Mouse (Mus musculus) forebrain, embryonic 11.5 days (tissue): ENCODE data around the gene Met. TPM values are rescaled to one million over a fixed set of nuclear protein-coding genes. Genes with fewer than 3 reads are reported as not detected.

Experiments
- ATAC-seq: fragments of 200-750 bp; cut with Nextera tagmentation; replicated peaks from 2 replicates; pipeline ENCODE4 v1.8.0; 2017; ENCODE audit warnings: moderate TSS enrichment; ENCODE audit not compliant: low FRiP score
- DNase-seq: peaks from one replicate; pipeline ENCODE4 v3.0.0-alpha.2; 2017; ENCODE audit warnings: low spot score
- H3K27ac ChIP-seq: fragments of 300-500 bp; sonication (generic); 2 replicates; pipeline ENCODE4 v1.5.1; 2014; ENCODE audit warnings: low read depth, low read length
- H3K27me3 ChIP-seq: fragments of 300-500 bp; sonication (generic); 2 replicates; pipeline ENCODE4 v1.6.1; 2014; ENCODE audit warnings: mild to moderate bottlenecking, low read length, mixed read lengths; ENCODE audit not compliant: control insufficient read depth, insufficient read depth
- H3K36me3 ChIP-seq: fragments of 300-500 bp; sonication (generic); 2 replicates; pipeline ENCODE4 v1.6.1; 2014; ENCODE audit warnings: mild to moderate bottlenecking, low read length, moderate library complexity, mixed read lengths; ENCODE audit not compliant: control insufficient read depth, insufficient read depth
- H3K4me1 ChIP-seq: fragments of 300-500 bp; sonication (generic); replicated peaks from 2 replicates; pipeline ENCODE4 v1.6.1; 2014; ENCODE audit warnings: low read length, mixed read lengths; ENCODE audit not compliant: control insufficient read depth, insufficient read depth
- H3K4me2 ChIP-seq: fragments of 300-500 bp; sonication (generic); 2 replicates; pipeline ENCODE4 v1.6.1; 2014; ENCODE audit warnings: low read depth, mild to moderate bottlenecking, low read length, moderate library complexity, mixed read lengths; ENCODE audit not compliant: severe bottlenecking
- H3K4me3 ChIP-seq: fragments of 300-500 bp; sonication (generic); 2 replicates; pipeline ENCODE4 v1.5.1; 2014; ENCODE audit warnings: low read depth, low read length
- H3K9ac ChIP-seq: fragments of 300-500 bp; sonication (generic); 2 replicates; pipeline ENCODE4 v1.6.1; 2014; ENCODE audit warnings: low read length
- H3K9me3 ChIP-seq: fragments of 300-500 bp; sonication (generic); 2 replicates; pipeline ENCODE4 v1.6.1; 2016; ENCODE audit warnings: low read length, mixed read lengths; ENCODE audit not compliant: control insufficient read depth
- WGBS: fragments of 180-500 bp; shearing (Covaris S2); extraction: QIAGEN DNeasy Blood & Tissue Kit; methylation state at CpG from one replicate; pipeline ENCODE4 v1.1.7; 2014; 5-methylcytosine and 5-hydroxymethylcytosine counted together
- polyA plus RNA-seq: library from polyadenylated mRNA; unstranded; fragments of >200 nt; fragmentation: Nextera tagmentation; extraction: Ambion mirVana; gene quantifications from 2 replicates; pipeline ENCODE4 v1.2.1, GENCODE M21; 2014

Gene Met
- polyA plus RNA-seq, 1 experiment from 2014 or later = 1.1 TPM

GRCm38 (mm10) chr6:17589953-17590627, 126.5 kb downstream of the Met start:
- H3K4me1 ChIP-seq = no peaks in the 10 kb centered on the region; the same call in 1 of the 2 replicates
- no peaks in the 10 kb centered on the region for H3K27me3 ChIP-seq
- DNase-seq (no peak), ATAC-seq (no peak)
- no peaks in the 10 kb centered on the region for H3K9me3 ChIP-seq
- H3K36me3 ChIP-seq = no peaks in the 10 kb centered on the region
- 59% methylated on average over 8 of the region's 8 CpGs for WGBS
- H3K4me2 ChIP-seq = no peak overlapping the region
- no peak overlapping the region for H3K27ac ChIP-seq
- no peak overlapping the region for H3K4me3 ChIP-seq
- H3K9ac ChIP-seq = no peak overlapping the region

GRCm38 (mm10) chr6:17593971-17594370, 130.4 kb downstream of the Met start:
- H3K27me3 ChIP-seq = no peaks in the 10 kb centered on the region
- no peak for DNase-seq
- H3K9me3 ChIP-seq = no peaks in the 10 kb centered on the region
- no peak overlapping the region for H3K4me2 ChIP-seq
- H3K4me1 ChIP-seq = no peaks in the 10 kb centered on the region; the same call in 1 of the 2 replicates
- H3K36me3 ChIP-seq = no peaks in the 10 kb centered on the region
- no peak overlapping the region for H3K4me3 ChIP-seq
- no peak for ATAC-seq
- no peak overlapping the region for H3K9ac ChIP-seq
- H3K27ac ChIP-seq = no peak overlapping the region
- 90% methylated on average over 2 of the region's 2 CpGs for WGBS

GRCm38 (mm10) chr6:17595712-17596462, 132.3 kb downstream of the Met start:
- no peak for DNase-seq
- 86% methylated on average over 11 of the region's 11 CpGs for WGBS
- no peak overlapping the region for H3K4me3 ChIP-seq

GRCm38 (mm10) chr6:17599373-17599772, 135.8 kb downstream of the Met start:
- 85% methylated on average over 5 of the region's 5 CpGs for WGBS
- Histone ChIP-seq H3K4me3 (no peak overlapping the region), H3K27ac (no peak overlapping the region), H3K9me3 (no peaks in the 10 kb centered on the region), H3K27me3 (no peaks in the 10 kb centered on the region), H3K4me1 (no peaks in the 10 kb centered on the region), H3K4me2 (no peak overlapping the region), H3K9ac (no peak overlapping the region), H3K36me3 (no peaks in the 10 kb centered on the region)
- DNase-seq (no peak), ATAC-seq (no peak)

More at GRCm38 (mm10) chr6:17595712-17596462, 132.3 kb downstream of the Met start:
- H3K4me2 ChIP-seq = no peak overlapping the region
- no peak overlapping the region for H3K27ac ChIP-seq
- H3K4me1 ChIP-seq = no peaks in the 10 kb centered on the region
- H3K27me3 ChIP-seq = no peaks in the 10 kb centered on the region
- H3K9ac ChIP-seq = no peak overlapping the region
- no peaks in the 10 kb centered on the region for H3K9me3 ChIP-seq
- ATAC-seq = no peak
- H3K36me3 ChIP-seq = no peaks in the 10 kb centered on the region

GRCm38 (mm10) chr6:17601526-17601925, 137.9 kb downstream of the Met start:
- no peak overlapping the region for H3K9ac ChIP-seq
- no peak overlapping the region for H3K27ac ChIP-seq
- ATAC-seq = no peak
- no peak overlapping the region for H3K4me2 ChIP-seq
- 71% methylated on average over 2 of the region's 2 CpGs for WGBS
- no peaks in the 10 kb centered on the region for H3K9me3 ChIP-seq
- H3K36me3 ChIP-seq = no peaks in the 10 kb centered on the region
- no peaks in the 10 kb centered on the region for H3K4me1 ChIP-seq
- DNase-seq = no peak
- no peaks in the 10 kb centered on the region for H3K27me3 ChIP-seq
- no peak overlapping the region for H3K4me3 ChIP-seq

- no peak overlapping the region for H3K4me3 ChIP-seq
- H3K36me3 ChIP-seq = no peaks in the 10 kb centered on the region
- no peak overlapping the region for H3K9ac ChIP-seq
- no peak overlapping the region for H3K27ac ChIP-seq
- ATAC-seq = no peak
- no peak for DNase-seq
- no peak overlapping the region for H3K4me2 ChIP-seq
- H3K4me1 ChIP-seq = no peaks in the 10 kb centered on the region
- WGBS = 85% methylated on average over 1 of the region's 1 CpGs
- H3K27me3 ChIP-seq = no peaks in the 10 kb centered on the region
- H3K9me3 ChIP-seq = no peaks in the 10 kb centered on the region
These were observed 143.3 kb downstream of the Met start for GRCm38 (mm10) chr6:17606915-17607314.

GRCm38 (mm10) chr6:17611352-17612010, 147.9 kb downstream of the Met start:
- H3K4me2 ChIP-seq = no peak overlapping the region
- H3K27ac ChIP-seq = no peak overlapping the region
- no peak for DNase-seq
- WGBS = 95% methylated on average over 11 of the region's 11 CpGs
- no peak overlapping the region for H3K9ac ChIP-seq
- no peaks in the 10 kb centered on the region for H3K27me3 ChIP-seq
- no peak for ATAC-seq
- no peak overlapping the region for H3K4me3 ChIP-seq
- no peaks in the 10 kb centered on the region for H3K4me1 ChIP-seq
- H3K9me3 ChIP-seq = no peaks in the 10 kb centered on the region
- no peaks in the 10 kb centered on the region for H3K36me3 ChIP-seq

- no peaks in the 10 kb centered on the region for H3K4me1 ChIP-seq
- WGBS = 84% methylated on average over 4 of the region's 4 CpGs
- H3K27me3 ChIP-seq = no peaks in the 10 kb centered on the region
- no peaks in the 10 kb centered on the region for H3K36me3 ChIP-seq
- H3K27ac ChIP-seq = no peak overlapping the region
- H3K9me3 ChIP-seq = no peaks in the 10 kb centered on the region
- H3K4me3 ChIP-seq = no peak overlapping the region
- H3K9ac ChIP-seq = no peak overlapping the region
- ATAC-seq (no peak), DNase-seq (no peak)
- H3K4me2 ChIP-seq = no peak overlapping the region
These were observed 149.1 kb downstream of the Met start for GRCm38 (mm10) chr6:17612652-17613051.
